Mouse (Mus musculus) limb, embryonic 12.5 days (tissue): ENCODE measurements around the gene Trim30c. TPM values are rescaled to one million over a fixed set of nuclear protein-coding genes. Genes with fewer than 3 reads are reported as not detected.
"Not testable (repeated sequence)": the region's sequence is repeated elsewhere in the genome, so short reads cannot be mapped to it uniquely, and the experiment has no call there.

Experiments
- ATAC-seq: fragments of 200-750 bp; cut with Nextera tagmentation; 2 replicates; pipeline ENCODE4 v1.8.0; 2017; ENCODE audit warnings: low read depth, moderate TSS enrichment; ENCODE audit not compliant: insufficient number of reproducible peaks, insufficient read depth, low FRiP score, low TSS enrichment
- H3K27ac ChIP-seq: fragments of 300-500 bp; sonication (generic); 2 replicates; pipeline ENCODE4 v1.5.1; 2016; ENCODE audit warnings: mild to moderate bottlenecking, moderate library complexity
- H3K27me3 ChIP-seq: fragments of 300-500 bp; sonication (generic); 2 replicates; pipeline ENCODE4 v1.6.1; 2016; ENCODE audit warnings: mild to moderate bottlenecking, moderate library complexity
- H3K36me3 ChIP-seq: fragments of 300-500 bp; sonication (generic); 2 replicates; pipeline ENCODE4 v1.6.1; 2016; ENCODE audit warnings: mild to moderate bottlenecking, moderate library complexity
- H3K4me1 ChIP-seq: fragments of 300-500 bp; sonication (generic); replicated peaks from 2 replicates; pipeline ENCODE4 v1.6.1; 2016
- H3K4me2 ChIP-seq: fragments of 300-500 bp; sonication (generic); 2 replicates; pipeline ENCODE4 v1.6.1; 2016; ENCODE audit warnings: mild to moderate bottlenecking, moderate library complexity
- H3K4me3 ChIP-seq: fragments of 300-500 bp; sonication (generic); replicated peaks from 2 replicates; pipeline ENCODE4 v1.5.1; 2016; ENCODE audit warnings: mild to moderate bottlenecking
- H3K9ac ChIP-seq: fragments of 300-500 bp; sonication (generic); replicated peaks from 2 replicates; pipeline ENCODE4 v1.6.1; 2016; ENCODE audit warnings: mild to moderate bottlenecking, moderate library complexity
- H3K9me3 ChIP-seq: fragments of 300-500 bp; sonication (generic); 2 replicates; pipeline ENCODE4 v1.6.1; 2016; ENCODE audit warnings: mild to moderate bottlenecking, moderate library complexity
- WGBS: fragments of 180-500 bp; shearing (Covaris S2); methylation state at CpG from one replicate; pipeline ENCODE4 v1.1.7; 2016; 5-methylcytosine and 5-hydroxymethylcytosine counted together
- polyA plus RNA-seq: library from polyadenylated mRNA; unstranded; fragments of >200 nt; fragmentation: Nextera tagmentation; extraction: Ambion mirVana; gene quantifications from 2 replicates; pipeline ENCODE4 v1.2.1, GENCODE M21; 2016

Trim30c gene
- polyA plus RNA-seq: not detected in 2 replicates

- Histone ChIP-seq H3K27me3 (no peaks in the 10 kb centered on the region), H3K4me1 (no peaks in the 10 kb centered on the region), H3K9me3 (no peaks in the 10 kb centered on the region), H3K4me3 (no peak within 1 kb of the TSS), H3K36me3 (no peaks in the 10 kb centered on the region), H3K4me2 (no peak within 1 kb of the TSS), H3K27ac (no peak within 1 kb of the TSS), H3K9ac (no peak within 1 kb of the TSS)
- 87% methylated on average over 1 of the region's 1 CpGs for WGBS
- ATAC-seq: no peak
Observed at GRCm38 (mm10) chr7:104400698-104401097, at the start of gene Trim30c. Gene Trim30c, minus strand, starts transcription at chr7:104400837.

GRCm38 (mm10) chr7:104445961-104446645 is 45.5 kb upstream of the Trim30c start:
- Histone ChIP-seq H3K27me3 (no peaks in the 10 kb centered on the region), H3K27ac (no peak overlapping the region), H3K9ac (no peak overlapping the region), H3K9me3 (no peaks in the 10 kb centered on the region), H3K4me2 (no peak overlapping the region), H3K4me1 (no peaks in the 10 kb centered on the region), H3K36me3 (no peaks in the 10 kb centered on the region), H3K4me3 (no peak overlapping the region)
- no peak for ATAC-seq
- WGBS: 60% methylated on average over 2 of the region's 2 CpGs

GRCm38 (mm10) chr7:104404460-104404950 is 3.9 kb upstream of the Trim30c start:
- 95% methylated on average over 3 of the region's 3 CpGs for WGBS

GRCm38 (mm10) chr7:104401140-104401539 is 503 bp upstream of the Trim30c start:
- Histone ChIP-seq H3K4me3 (no peak overlapping the region), H3K27ac (no peak overlapping the region), H3K9me3 (no peaks in the 10 kb centered on the region), H3K36me3 (no peaks in the 10 kb centered on the region), H3K9ac (no peak overlapping the region), H3K27me3 (no peaks in the 10 kb centered on the region), H3K4me1 (no peaks in the 10 kb centered on the region), H3K4me2 (no peak overlapping the region)
- ATAC-seq: no peak

More at GRCm38 (mm10) chr7:104404460-104404950, 3.9 kb upstream of the Trim30c start:
- no peak overlapping the region for H3K4me2 ChIP-seq
- no peak overlapping the region for H3K9ac ChIP-seq
- no peak for ATAC-seq
- no peaks in the 10 kb centered on the region for H3K9me3 ChIP-seq
- no peaks in the 10 kb centered on the region for H3K36me3 ChIP-seq
- no peak overlapping the region for H3K27ac ChIP-seq
- H3K27me3 ChIP-seq: no peaks in the 10 kb centered on the region
- no peaks in the 10 kb centered on the region for H3K4me1 ChIP-seq
- no peak overlapping the region for H3K4me3 ChIP-seq

- no peaks in the 10 kb centered on the region for H3K4me1 ChIP-seq
- H3K4me3 ChIP-seq: no peak overlapping the region
- no peaks in the 10 kb centered on the region for H3K9me3 ChIP-seq
- no peak overlapping the region for H3K4me2 ChIP-seq
- no peak overlapping the region for H3K27ac ChIP-seq
- no peak overlapping the region for H3K9ac ChIP-seq
- WGBS: 71% methylated on average over 1 of the region's 1 CpGs
- ATAC-seq: no peak
- no peaks in the 10 kb centered on the region for H3K27me3 ChIP-seq
- H3K36me3 ChIP-seq: no peaks in the 10 kb centered on the region
Observed at GRCm38 (mm10) chr7:104398492-104398891, 2.1 kb downstream of the Trim30c start.

- H3K4me1 ChIP-seq: no peaks in the 10 kb centered on the region
- H3K4me3 ChIP-seq: no peak within 1 kb of the TSS
- WGBS: 65% methylated on average over 1 of the region's 1 CpGs
- no peaks in the 10 kb centered on the region for H3K9me3 ChIP-seq
- H3K4me2 ChIP-seq: no peak within 1 kb of the TSS
- H3K9ac ChIP-seq: no peak within 1 kb of the TSS
- no peak for ATAC-seq
- no peak within 1 kb of the TSS for H3K27ac ChIP-seq
- no peaks in the 10 kb centered on the region for H3K36me3 ChIP-seq
- no peaks in the 10 kb centered on the region for H3K27me3 ChIP-seq
Observed at GRCm38 (mm10) chr7:104369736-104370414, 30.8 kb downstream of the Trim30c start, which contains the start of gene Trim30b. Gene Trim30b, minus strand, starts transcription at chr7:104369884.

GRCm38 (mm10) chr7:104366339-104366738 is 34.3 kb downstream of the Trim30c start:
- Histone ChIP-seq H3K9me3 (no peaks in the 10 kb centered on the region), H3K4me1 (no peaks in the 10 kb centered on the region), H3K4me3 (no peak overlapping the region), H3K36me3 (no peaks in the 10 kb centered on the region), H3K27me3 (no peaks in the 10 kb centered on the region), H3K9ac (no peak overlapping the region), H3K4me2 (no peak overlapping the region), H3K27ac (no peak overlapping the region)
- no peak for ATAC-seq

GRCm38 (mm10) chr7:104353600-104353967 is 47.1 kb downstream of the Trim30c start:
- H3K4me2 ChIP-seq: peak overlapping the region; percentile 59; the same call in 1 of the 2 replicates
- ATAC-seq: peak; percentile 49

GRCm38 (mm10) chr7:104352717-104353599 is 47.7 kb downstream of the Trim30c start, which contains the start of gene Trim12c:
Gene Trim12c, minus strand, starts transcription at chr7:104353362.
- Histone ChIP-seq H3K4me1 (no peaks in the 10 kb centered on the region), H3K4me3 (peak within 1 kb of the TSS; percentile 42), H3K27ac (peak within 1 kb of the TSS; percentile 69; the same call in 1 of the 2 replicates), H3K36me3 (no peaks in the 10 kb centered on the region), H3K9me3 (no peaks in the 10 kb centered on the region), H3K27me3 (no peaks in the 10 kb centered on the region), H3K4me2 (peak within 1 kb of the TSS; percentile 59), H3K9ac (peak within 1 kb of the TSS; percentile 34; the same call in 1 of the 2 replicates)
- WGBS: 4% methylated on average over 14 of the region's 14 CpGs
- ATAC-seq: peak; percentile 100

More at GRCm38 (mm10) chr7:104353600-104353967, 47.1 kb downstream of the Trim30c start:
- Histone ChIP-seq H3K9me3 (no peaks in the 10 kb centered on the region), H3K27me3 (no peaks in the 10 kb centered on the region), H3K9ac (no peak overlapping the region), H3K4me1 (no peaks in the 10 kb centered on the region), H3K4me3 (peak overlapping the region; percentile 42; the same call in 1 of the 2 replicates), H3K27ac (no peak overlapping the region), H3K36me3 (no peaks in the 10 kb centered on the region)
- WGBS: 60% methylated on average over 2 of the region's 2 CpGs

GRCm38 (mm10) chr7:104348043-104348442 is 52.6 kb downstream of the Trim30c start:
- not testable (repeated sequence) for H3K9me3 ChIP-seq, H3K27me3 ChIP-seq, H3K9ac ChIP-seq, H3K4me2 ChIP-seq, H3K36me3 ChIP-seq, H3K4me3 ChIP-seq, ATAC-seq, H3K27ac ChIP-seq, H3K4me1 ChIP-seq
- WGBS: 91% methylated on average over 4 of the region's 4 CpGs

GRCm38 (mm10) chr7:104340744-104341143 is 59.9 kb downstream of the Trim30c start:
- not testable (repeated sequence) for H3K4me3 ChIP-seq, ATAC-seq, H3K4me2 ChIP-seq, H3K4me1 ChIP-seq, H3K9ac ChIP-seq, H3K27ac ChIP-seq, H3K27me3 ChIP-seq, H3K9me3 ChIP-seq, H3K36me3 ChIP-seq
- WGBS: 89% methylated on average over 4 of the region's 4 CpGs
